Mouse (Mus musculus): ENCODE results near the gene Btg1. TPM values are rescaled to one million over a fixed set of nuclear protein-coding genes. Genes with fewer than 3 reads are reported as not detected.

Gene Btg1
- polyA plus RNA-seq, 1 experiment from 2014 or later: 6.2 TPM

- H3K4me1 ChIP-seq (replicated peaks): no peaks in the 10 kb centered on the region
- 44% methylated on average over 4 of the region's 4 CpGs for WGBS (ENCODE audit: insufficient replicate concordance)
- H3K27ac ChIP-seq: no peak overlapping the region
These were observed 18.7 kb downstream of the Btg1 start for GRCm38 (mm10) chr10:96635472-96635871.

DNA sequence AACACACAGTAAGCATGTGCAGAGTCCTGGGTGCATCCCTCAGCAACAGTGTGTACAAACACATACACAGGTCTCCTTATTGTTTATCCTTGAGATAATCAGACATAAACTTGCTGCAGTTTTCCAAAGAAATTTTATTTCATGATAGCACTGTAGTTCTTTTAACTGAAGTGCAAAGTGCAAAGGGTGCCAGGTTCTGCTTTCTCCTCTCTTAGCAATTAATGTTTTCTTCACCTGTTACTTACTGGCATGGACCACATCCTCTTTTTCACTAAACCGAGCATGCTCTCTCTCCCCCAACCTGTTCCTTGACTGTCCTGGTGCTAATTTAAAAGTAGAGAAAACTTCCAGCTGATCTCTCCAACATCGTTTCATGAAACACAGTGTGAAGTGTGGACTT lies 21.7 kb downstream of the Btg1 start:
- 59% methylated on average over 2 of the region's 2 CpGs for WGBS (ENCODE audit: insufficient replicate concordance)
- Histone ChIP-seq H3K27ac (no peak overlapping the region), H3K27me3 (no peaks in the 10 kb centered on the region), H3K4me2 (no peak overlapping the region), H3K4me1 (replicated peaks) (no peaks in the 10 kb centered on the region), H3K4me3 (replicated peaks) (no peak overlapping the region), H3K9ac (no peak overlapping the region), H3K36me3 (no peaks in the 10 kb centered on the region), H3K9me3 (replicated peaks) (no peaks in the 10 kb centered on the region)
- ATAC-seq (ENCODE audit: low read depth): no peak
- DNase-seq: no peak

More at GRCm38 (mm10) chr10:96635472-96635871, 18.7 kb downstream of the Btg1 start:
- DNase-seq: no peak
- no peak overlapping the region for H3K9ac ChIP-seq
- H3K9me3 ChIP-seq (replicated peaks): no peaks in the 10 kb centered on the region
- ATAC-seq (ENCODE audit: low read depth): no peak
- no peaks in the 10 kb centered on the region for H3K27me3 ChIP-seq
- H3K4me3 ChIP-seq (replicated peaks): no peak overlapping the region
- H3K36me3 ChIP-seq: no peaks in the 10 kb centered on the region
- no peak overlapping the region for H3K4me2 ChIP-seq

DNA sequence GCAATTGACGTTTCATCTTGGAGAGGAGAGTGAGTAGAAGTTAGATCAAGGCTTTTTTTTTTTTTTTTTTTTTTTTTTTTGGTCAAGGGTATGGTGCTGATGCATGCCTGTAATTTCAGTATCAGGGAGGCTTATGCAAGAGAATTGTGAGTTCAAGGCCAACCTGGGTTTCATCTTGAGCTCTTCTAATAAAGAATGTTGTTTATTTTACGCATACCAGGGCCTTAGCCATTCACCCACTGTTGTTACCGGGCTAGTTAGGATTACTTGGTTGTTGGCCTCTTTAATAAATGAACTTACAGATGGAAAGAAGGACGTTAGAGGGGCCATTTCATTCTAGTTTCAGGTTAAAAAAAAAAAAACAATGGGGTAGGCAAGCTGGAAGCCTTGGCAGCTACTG lies 25.2 kb downstream of the Btg1 start:
- Histone ChIP-seq H3K4me1 (replicated peaks) (peaks cover 7% of the 10 kb centered on the region), H3K36me3 (no peaks in the 10 kb centered on the region), H3K27me3 (no peaks in the 10 kb centered on the region), H3K9ac (no peak overlapping the region), H3K9me3 (replicated peaks) (no peaks in the 10 kb centered on the region), H3K27ac (no peak overlapping the region), H3K4me2 (no peak overlapping the region), H3K4me3 (replicated peaks) (no peak overlapping the region)
- no peak for DNase-seq
- ATAC-seq (ENCODE audit: low read depth): no peak
- 70% methylated on average over 4 of the region's 4 CpGs for WGBS (ENCODE audit: insufficient replicate concordance)

DNA sequence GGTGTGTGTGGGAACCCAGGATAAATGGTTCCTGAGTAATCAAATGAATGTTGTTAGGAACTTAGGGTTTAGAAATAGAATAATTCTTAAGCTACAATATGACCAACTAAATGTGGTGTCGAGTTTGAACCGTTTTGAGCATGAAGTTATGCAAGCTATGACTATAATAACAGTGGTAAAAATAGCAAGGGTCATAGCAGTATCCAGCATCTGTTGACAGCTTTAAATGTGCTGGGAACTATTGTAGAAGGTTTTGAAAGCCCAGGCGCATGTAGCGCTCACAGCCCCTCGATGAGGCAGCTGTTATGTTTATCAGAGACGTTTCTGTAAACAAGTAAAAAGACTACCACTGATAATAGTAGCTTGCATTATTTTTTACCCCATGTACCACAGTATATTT lies 25.9 kb downstream of the Btg1 start:
- Histone ChIP-seq H3K9me3 (replicated peaks) (no peaks in the 10 kb centered on the region), H3K36me3 (no peaks in the 10 kb centered on the region), H3K4me1 (replicated peaks) (peaks cover 7% of the 10 kb centered on the region), H3K9ac (no peak overlapping the region), H3K27ac (no peak overlapping the region), H3K4me3 (replicated peaks) (no peak overlapping the region), H3K27me3 (no peaks in the 10 kb centered on the region), H3K4me2 (no peak overlapping the region)
- ATAC-seq (ENCODE audit: low read depth) (no peak), DNase-seq (no peak)
- 74% methylated on average over 6 of the region's 6 CpGs for WGBS (ENCODE audit: insufficient replicate concordance)

DNA sequence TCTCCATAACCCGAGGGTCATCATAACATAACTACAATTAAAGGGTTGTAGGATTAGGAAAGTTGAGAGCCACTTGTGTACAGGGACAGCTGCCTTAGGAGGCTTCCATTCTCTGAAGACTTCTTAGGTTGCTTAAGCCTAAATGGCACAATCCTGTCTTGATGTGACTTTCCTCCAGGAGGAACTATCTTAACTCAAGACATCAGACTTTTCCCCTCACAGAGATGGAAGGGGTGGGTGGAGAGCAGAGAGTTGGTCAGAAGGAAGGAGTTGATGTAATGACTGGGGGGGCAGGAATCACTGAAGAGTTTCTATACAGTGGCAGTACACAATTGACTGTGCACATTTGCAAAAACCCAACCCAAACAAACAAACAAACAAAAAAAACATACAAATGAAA lies 28.4 kb downstream of the Btg1 start:
- Histone ChIP-seq H3K4me2 (no peak overlapping the region), H3K4me1 (replicated peaks) (peaks cover 7% of the 10 kb centered on the region), H3K9me3 (replicated peaks) (no peaks in the 10 kb centered on the region), H3K4me3 (replicated peaks) (no peak overlapping the region), H3K9ac (no peak overlapping the region), H3K27me3 (no peaks in the 10 kb centered on the region), H3K36me3 (no peaks in the 10 kb centered on the region), H3K27ac (no peak overlapping the region)
- WGBS (ENCODE audit: insufficient replicate concordance): 44% methylated on average over 1 of the region's 1 CpGs
- no peak for ATAC-seq (ENCODE audit: low read depth)
- no peak for DNase-seq

- Histone ChIP-seq H3K9ac (no peak overlapping the region), H3K4me3 (replicated peaks) (no peak overlapping the region), H3K27me3 (no peaks in the 10 kb centered on the region), H3K27ac (no peak overlapping the region), H3K4me1 (replicated peaks) (peaks cover 7% of the 10 kb centered on the region), H3K9me3 (replicated peaks) (no peaks in the 10 kb centered on the region), H3K4me2 (peak overlapping the region; percentile 34), H3K36me3 (no peaks in the 10 kb centered on the region)
- ATAC-seq (ENCODE audit: low read depth): no peak
- no peak for DNase-seq
- WGBS (ENCODE audit: insufficient replicate concordance): 27% methylated on average over 13 of the region's 13 CpGs
These were observed 29.4 kb downstream of the Btg1 start for GRCm38 (mm10) chr10:96646024-96646866.

- Histone ChIP-seq H3K27ac (no peak overlapping the region), H3K4me2 (peak overlapping the region; percentile 34)
These were observed 30.2 kb downstream of the Btg1 start for GRCm38 (mm10) chr10:96646867-96647462.

GRCm38 (mm10) chr10:96648161-96648561 lies 31.4 kb downstream of the Btg1 start:
- Histone ChIP-seq H3K4me1 (replicated peaks) (peaks cover 7% of the 10 kb centered on the region), H3K9ac (no peak overlapping the region), H3K27me3 (no peaks in the 10 kb centered on the region), H3K36me3 (no peaks in the 10 kb centered on the region), H3K27ac (no peak overlapping the region), H3K4me2 (no peak overlapping the region), H3K9me3 (replicated peaks) (no peaks in the 10 kb centered on the region), H3K4me3 (replicated peaks) (no peak overlapping the region)
- 30% methylated on average over 3 of the region's 3 CpGs for WGBS (ENCODE audit: insufficient replicate concordance)
- no peak for DNase-seq
- ATAC-seq (ENCODE audit: low read depth): no peak

More at GRCm38 (mm10) chr10:96646867-96647462, 30.2 kb downstream of the Btg1 start:
- Histone ChIP-seq H3K4me3 (replicated peaks) (no peak overlapping the region), H3K36me3 (no peaks in the 10 kb centered on the region), H3K4me1 (replicated peaks) (peaks cover 7% of the 10 kb centered on the region), H3K9ac (no peak overlapping the region), H3K27me3 (no peaks in the 10 kb centered on the region), H3K9me3 (replicated peaks) (no peaks in the 10 kb centered on the region)
- 43% methylated on average over 5 of the region's 5 CpGs for WGBS (ENCODE audit: insufficient replicate concordance)
- DNase-seq (no peak), ATAC-seq (ENCODE audit: low read depth) (no peak)

DNA sequence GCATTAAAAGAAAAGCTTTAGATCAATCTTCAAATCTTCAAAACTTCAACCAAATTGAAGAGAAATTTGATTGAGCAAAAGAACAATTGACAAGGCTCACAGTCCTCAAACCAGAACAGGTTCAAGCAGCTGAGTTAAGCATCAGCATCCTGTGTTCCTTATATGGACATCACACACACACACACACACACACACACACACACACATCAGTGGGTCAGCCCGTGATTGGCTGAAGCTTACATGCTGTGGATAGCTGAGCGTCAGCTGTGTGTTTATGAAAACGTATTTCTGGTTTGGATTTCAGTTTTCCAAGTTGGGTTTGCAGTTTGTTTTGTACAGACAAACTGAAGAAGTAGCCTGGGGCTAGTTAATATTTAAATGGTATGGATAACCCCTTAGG lies 32.7 kb downstream of the Btg1 start:
- no peaks in the 10 kb centered on the region for H3K9me3 ChIP-seq (replicated peaks)
- no peak overlapping the region for H3K9ac ChIP-seq
- no peaks in the 10 kb centered on the region for H3K36me3 ChIP-seq
- peaks cover 7% of the 10 kb centered on the region for H3K4me1 ChIP-seq (replicated peaks)
- no peak for DNase-seq
- H3K27me3 ChIP-seq: no peaks in the 10 kb centered on the region
- no peak overlapping the region for H3K4me3 ChIP-seq (replicated peaks)
- no peak overlapping the region for H3K27ac ChIP-seq
- WGBS (ENCODE audit: insufficient replicate concordance): 42% methylated on average over 3 of the region's 3 CpGs
- H3K4me2 ChIP-seq: no peak overlapping the region
- no peak for ATAC-seq (ENCODE audit: low read depth)

DNA sequence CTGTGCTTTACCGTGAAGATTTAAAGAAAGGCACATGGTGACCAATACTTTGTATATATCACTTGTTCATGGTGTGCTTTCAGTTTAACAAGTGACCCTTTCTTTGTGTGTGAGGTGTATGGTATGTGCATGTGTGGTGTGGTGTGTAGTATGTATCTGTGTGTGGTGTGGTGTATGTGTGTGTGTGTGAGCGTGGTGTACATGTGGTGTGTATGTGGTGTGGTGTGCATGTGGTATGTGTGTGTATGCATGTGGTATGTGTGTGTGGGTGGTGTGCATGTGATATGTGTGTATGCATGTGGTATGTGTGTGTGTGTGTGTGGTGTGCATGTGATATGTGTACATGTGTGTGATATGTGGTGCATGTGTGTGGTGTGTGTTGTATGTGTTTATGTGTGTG lies 35.6 kb downstream of the Btg1 start:
- Histone ChIP-seq H3K27me3 (no peaks in the 10 kb centered on the region), H3K9ac (no peak overlapping the region), H3K4me3 (replicated peaks) (no peak overlapping the region), H3K4me1 (replicated peaks) (no peaks in the 10 kb centered on the region; the same call in 1 of the 2 replicates), H3K27ac (no peak overlapping the region), H3K36me3 (no peaks in the 10 kb centered on the region), H3K4me2 (no peak overlapping the region), H3K9me3 (replicated peaks) (no peaks in the 10 kb centered on the region)
- no peak for DNase-seq
- WGBS (ENCODE audit: insufficient replicate concordance): 71% methylated on average over 2 of the region's 2 CpGs
- no peak for ATAC-seq (ENCODE audit: low read depth)

GRCm38 (mm10) chr10:96653030-96653429 lies 36.2 kb downstream of the Btg1 start:
- ATAC-seq (ENCODE audit: low read depth): peak; percentile 53

DNA sequence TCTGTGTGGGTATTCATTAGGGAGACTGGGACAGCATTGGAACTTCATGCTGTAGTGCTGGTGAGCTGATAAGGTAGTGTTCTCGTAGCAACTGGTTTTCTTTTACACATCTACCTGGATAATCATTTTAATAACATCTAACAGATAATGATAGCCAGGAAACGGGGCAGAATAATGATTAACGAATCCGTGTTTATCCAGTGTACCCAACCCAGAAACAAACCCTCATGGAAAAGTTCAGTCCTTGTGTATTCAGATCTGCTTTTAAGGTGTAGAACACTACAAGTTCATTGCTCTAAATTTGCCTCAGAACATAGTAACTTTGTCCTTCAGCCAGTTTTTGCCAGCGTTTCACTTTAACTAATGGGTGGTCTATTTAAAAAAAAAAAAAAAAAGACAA lies 37.3 kb downstream of the Btg1 start:
- no peaks in the 10 kb centered on the region for H3K27me3 ChIP-seq
- 60% methylated on average over 5 of the region's 5 CpGs for WGBS (ENCODE audit: insufficient replicate concordance)
- no peaks in the 10 kb centered on the region for H3K36me3 ChIP-seq
- H3K27ac ChIP-seq: no peak overlapping the region
- no peak for ATAC-seq (ENCODE audit: low read depth)
- H3K4me2 ChIP-seq: no peak overlapping the region
- H3K4me3 ChIP-seq (replicated peaks): no peak overlapping the region
- no peaks in the 10 kb centered on the region for H3K9me3 ChIP-seq (replicated peaks)
- no peaks in the 10 kb centered on the region; the same call in 1 of the 2 replicates for H3K4me1 ChIP-seq (replicated peaks)
- DNase-seq: no peak
- H3K9ac ChIP-seq: no peak overlapping the region

More at GRCm38 (mm10) chr10:96653030-96653429, 36.2 kb downstream of the Btg1 start:
- Histone ChIP-seq H3K4me3 (replicated peaks) (no peak overlapping the region), H3K4me1 (replicated peaks) (no peaks in the 10 kb centered on the region; the same call in 1 of the 2 replicates), H3K9me3 (replicated peaks) (no peaks in the 10 kb centered on the region), H3K27ac (no peak overlapping the region), H3K4me2 (no peak overlapping the region), H3K9ac (no peak overlapping the region), H3K36me3 (no peaks in the 10 kb centered on the region), H3K27me3 (no peaks in the 10 kb centered on the region)
- DNase-seq: no peak
- 58% methylated on average over 5 of the region's 5 CpGs for WGBS (ENCODE audit: insufficient replicate concordance)
